Comparison of ENCODE assay signal across 22 mouse cellular contexts in the genomic region with DNA sequence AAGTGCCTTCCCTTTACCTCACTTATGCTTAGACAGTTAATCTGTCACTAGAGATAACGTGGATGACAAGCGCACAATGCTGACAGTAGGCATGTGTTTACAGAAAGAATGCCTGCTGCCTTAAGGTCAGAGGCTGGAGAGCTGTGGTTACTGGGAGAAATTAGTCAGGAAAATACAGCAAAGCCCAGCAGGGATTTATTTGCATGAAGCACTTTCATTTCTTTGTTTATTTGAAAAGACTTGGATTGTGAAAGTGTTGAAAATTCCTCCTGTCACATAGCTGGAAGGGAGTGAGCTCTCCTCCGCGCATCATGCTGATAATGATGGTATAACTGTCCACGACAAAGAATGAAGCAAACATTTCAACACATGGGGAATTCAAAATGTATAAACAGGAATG.
DNase-seq lines count a peak whose midpoint lies in the region; ATAC-seq lines count a peak whose summit lies in the region.
"Had no signal": no experiment of that assay in that cellular context is flagged by ENCODE, and none has a peak within 500 bp of the region (broad histone marks: within the 10 kb centered on the region; RNA-seq: fewer than 3 reads in every experiment).

No protein-coding gene starts in this region.

- H3K27me3 ChIP-seq in embryonic facial prominence, embryonic 14.5 days (replicated peaks; ENCODE audit: control insufficient read depth, insufficient read depth, low read length) = no peaks in the 10 kb centered on the region
- no peaks in the 10 kb centered on the region for H3K27me3 ChIP-seq in embryonic facial prominence, embryonic 10.5 days (replicated peaks; ENCODE audit: low read depth, poor library complexity, severe bottlenecking)
- no peaks in the 10 kb centered on the region for H3K27me3 ChIP-seq in lung, embryonic 15.5 days
- H3K27me3 ChIP-seq: CH12.LX; forebrain, embryonic 15.5 days; heart, embryonic 13.5 days; kidney, embryonic 15.5 days; liver, embryonic 12.5 days; midbrain, embryonic 15.5 days had no signal

- no peak overlapping the region for H3K4me2 ChIP-seq in embryonic facial prominence, embryonic 14.5 days (ENCODE audit: low read depth, low read length)
- no peak overlapping the region for H3K4me2 ChIP-seq in lung, embryonic 15.5 days
- H3K4me2 ChIP-seq: forebrain, embryonic 15.5 days; heart, embryonic 13.5 days; kidney, embryonic 15.5 days; liver, embryonic 12.5 days; midbrain, embryonic 15.5 days had no signal

- 53% methylated on average over 5 of the region's 5 CpGs for WGBS in embryonic facial prominence, embryonic 14.5 days
- WGBS in embryonic facial prominence, embryonic 10.5 days = 63% methylated on average over 5 of the region's 5 CpGs
- 22% methylated on average over 5 of the region's 5 CpGs for WGBS in lung, embryonic 15.5 days

- H3K27ac ChIP-seq in embryonic facial prominence, embryonic 14.5 days (replicated peaks; ENCODE audit: low read depth, low read length) = no peak overlapping the region
- no peak overlapping the region for H3K27ac ChIP-seq in embryonic facial prominence, embryonic 10.5 days (replicated peaks)
- no peak overlapping the region for H3K27ac ChIP-seq in lung, embryonic 15.5 days
- H3K27ac ChIP-seq: forebrain, embryonic 15.5 days; heart, embryonic 13.5 days; kidney, embryonic 15.5 days; liver, embryonic 12.5 days; midbrain, embryonic 15.5 days had no signal

- no peak overlapping the region for H3K9ac ChIP-seq in embryonic facial prominence, embryonic 14.5 days (ENCODE audit: low read depth, low read length)
- no peak overlapping the region for H3K9ac ChIP-seq in lung, embryonic 15.5 days
- H3K9ac ChIP-seq: forebrain, embryonic 15.5 days; heart, embryonic 13.5 days; kidney, embryonic 15.5 days; liver, embryonic 12.5 days; midbrain, embryonic 15.5 days had no signal

- ATAC-seq in embryonic facial prominence, embryonic 14.5 days (ENCODE audit: low read depth) = no peak
- ATAC-seq in lung, embryonic 15.5 days (ENCODE audit: borderline replicate concordance, extremely low read depth, low FRiP score, low TSS enrichment) = peak; percentile 85; the same call in 1 of the 2 replicates
- ATAC-seq: forebrain, embryonic 15.5 days; hindbrain, embryonic 16.5 days; liver, embryonic 12.5 days; midbrain, embryonic 15.5 days had no signal

- no peaks in the 10 kb centered on the region for H3K9me3 ChIP-seq in embryonic facial prominence, embryonic 14.5 days (ENCODE audit: control insufficient read depth, low read length)
- no peaks in the 10 kb centered on the region for H3K9me3 ChIP-seq in embryonic facial prominence, embryonic 10.5 days
- H3K9me3 ChIP-seq in lung, embryonic 15.5 days = no peaks in the 10 kb centered on the region
- H3K9me3 ChIP-seq: forebrain, embryonic 15.5 days; heart, embryonic 13.5 days; kidney, embryonic 15.5 days; liver, embryonic 12.5 days; midbrain, embryonic 15.5 days had no signal

- peak; percentile 3 for DNase-seq in embryonic facial prominence, embryonic 14.5 days (ENCODE audit: low spot score)
- no peak for DNase-seq in embryonic facial prominence, embryonic 10.5 days (ENCODE audit: low spot score)
- DNase-seq in retina, embryonic 14.5 days (ENCODE audit: low spot score) = peak; percentile 1
- no peak for DNase-seq in retina, postnatal 1 day
- peak; percentile 31 for DNase-seq in mesoderm, embryonic 11.5 days (ENCODE audit: low read depth, low spot score)
- no peak for DNase-seq in adrenal gland, adult (ENCODE audit: inconsistent age in 2 of 2, low spot score in 1 of 2)
- no peak for DNase-seq in adrenal gland, adult 18-20 months (ENCODE audit: low spot score in 2 of 2)
- DNase-seq: adrenal gland, postnatal 36 days; cerebellum, adult 9-11 months; heart, postnatal 4 days; layer of hippocampus, postnatal 36 days; right cerebral cortex, postnatal 4 days; thymus, postnatal 36 days had no signal

- H3K4me3 ChIP-seq in embryonic facial prominence, embryonic 14.5 days (ENCODE audit: low read depth, low read length) = no peak overlapping the region
- no peak overlapping the region for H3K4me3 ChIP-seq in embryonic facial prominence, embryonic 10.5 days
- H3K4me3 ChIP-seq in lung, embryonic 15.5 days = no peak overlapping the region
- H3K4me3 ChIP-seq: erythroblast, embryonic 14.5 days; forebrain, embryonic 15.5 days; heart, embryonic 13.5 days; kidney, embryonic 15.5 days; liver, embryonic 12.5 days; midbrain, embryonic 15.5 days had no signal

- no peaks in the 10 kb centered on the region for H3K36me3 ChIP-seq in embryonic facial prominence, embryonic 14.5 days (ENCODE audit: control insufficient read depth, insufficient read depth, low read length)
- H3K36me3 ChIP-seq in embryonic facial prominence, embryonic 10.5 days (replicated peaks) = no peaks in the 10 kb centered on the region
- no peaks in the 10 kb centered on the region for H3K36me3 ChIP-seq in lung, embryonic 15.5 days
- H3K36me3 ChIP-seq: forebrain, embryonic 15.5 days; heart, embryonic 13.5 days; kidney, embryonic 15.5 days; liver, embryonic 12.5 days; midbrain, embryonic 15.5 days had no signal

- no peaks in the 10 kb centered on the region for H3K4me1 ChIP-seq in embryonic facial prominence, embryonic 14.5 days (ENCODE audit: control insufficient read depth, insufficient read depth, low read length)
- H3K4me1 ChIP-seq in embryonic facial prominence, embryonic 10.5 days = no peaks in the 10 kb centered on the region
- H3K4me1 ChIP-seq in lung, embryonic 15.5 days = peaks cover 2% of the 10 kb centered on the region; the same call in 1 of the 2 replicates
- H3K4me1 ChIP-seq: forebrain, embryonic 15.5 days; kidney, embryonic 15.5 days; liver, embryonic 12.5 days; midbrain, embryonic 15.5 days had no signal

Comparison
In these comparisons a context has a peak if more than half of its experiments do, and no peak if none do; other contexts are left out.
1. DNase-seq: peak in embryonic facial prominence, embryonic 14.5 days (single experiment), retina, embryonic 14.5 days (single experiment) and mesoderm, embryonic 11.5 days (single experiment); none in embryonic facial prominence, embryonic 10.5 days (single experiment), retina, postnatal 1 day (single experiment), adrenal gland, adult (0 of 2) and adrenal gland, adult 18-20 months (0 of 2).